Mouse (Mus musculus): ENCODE results near the gene Slc37a1.
A peak's percentile ranks its signal among the peaks of the same experiment; 100 is the strongest.

Slc37a1 gene

GRCm38 (mm10) chr17:31286492-31286891, at the start of gene Slc37a1:
TSS of gene Slc37a1 (plus strand) at chr17:31286792.
- DNase-seq (ENCODE audit: low read depth, low spot score), result no peak

GRCm38 (mm10) chr17:31238234-31239020, 48.2 kb upstream of the Slc37a1 start:
- no peak for DNase-seq (ENCODE audit: low read depth, low spot score)

- no peak for DNase-seq (ENCODE audit: low read depth, low spot score)
Measured at GRCm38 (mm10) chr17:31241156-31241555, 45.4 kb upstream of the Slc37a1 start.

GRCm38 (mm10) chr17:31242764-31243163, 43.8 kb upstream of the Slc37a1 start:
- peak; percentile 51 for DNase-seq (ENCODE audit: low read depth, low spot score)

- DNase-seq (ENCODE audit: low read depth, low spot score), result no peak
Measured at GRCm38 (mm10) chr17:31245321-31245720, 41.3 kb upstream of the Slc37a1 start.

GRCm38 (mm10) chr17:31247144-31247543, 39.4 kb upstream of the Slc37a1 start:
- DNase-seq (ENCODE audit: low read depth, low spot score), result peak; percentile 95

- DNase-seq (ENCODE audit: low read depth, low spot score), result no peak
Measured at GRCm38 (mm10) chr17:31253951-31254350, 32.6 kb upstream of the Slc37a1 start.

GRCm38 (mm10) chr17:31254463-31254931, 32.1 kb upstream of the Slc37a1 start:
- peak; percentile 93 for DNase-seq (ENCODE audit: low read depth, low spot score)

- no peak for DNase-seq (ENCODE audit: low read depth, low spot score)
Measured at GRCm38 (mm10) chr17:31257149-31257548, 29.4 kb upstream of the Slc37a1 start.

GRCm38 (mm10) chr17:31257898-31258297, 28.7 kb upstream of the Slc37a1 start:
- no peak for DNase-seq (ENCODE audit: low read depth, low spot score)

GRCm38 (mm10) chr17:31258310-31258865, 28.2 kb upstream of the Slc37a1 start:
- DNase-seq (ENCODE audit: low read depth, low spot score), result no peak

GRCm38 (mm10) chr17:31259145-31259544, 27.4 kb upstream of the Slc37a1 start:
- no peak for DNase-seq (ENCODE audit: low read depth, low spot score)

GRCm38 (mm10) chr17:31259825-31260224, 26.8 kb upstream of the Slc37a1 start:
- no peak for DNase-seq (ENCODE audit: low read depth, low spot score)

- no peak for DNase-seq (ENCODE audit: low read depth, low spot score)
Measured at GRCm38 (mm10) chr17:31260430-31260829, 26.2 kb upstream of the Slc37a1 start.

GRCm38 (mm10) chr17:31261352-31261751, 25.2 kb upstream of the Slc37a1 start:
- DNase-seq (ENCODE audit: low read depth, low spot score), result no peak

GRCm38 (mm10) chr17:31262715-31263114, 23.9 kb upstream of the Slc37a1 start:
- DNase-seq (ENCODE audit: low read depth, low spot score), result no peak

- no peak for DNase-seq (ENCODE audit: low read depth, low spot score)
Measured at GRCm38 (mm10) chr17:31263770-31264169, 22.8 kb upstream of the Slc37a1 start.

- no peak for DNase-seq (ENCODE audit: low read depth, low spot score)
Measured at GRCm38 (mm10) chr17:31264372-31264771, 22.2 kb upstream of the Slc37a1 start.

GRCm38 (mm10) chr17:31265171-31265572, 21.4 kb upstream of the Slc37a1 start:
- peak; percentile 78 for DNase-seq (ENCODE audit: low read depth, low spot score)

- DNase-seq (ENCODE audit: low read depth, low spot score), result no peak
Measured at GRCm38 (mm10) chr17:31265831-31266230, 20.8 kb upstream of the Slc37a1 start.

- no peak for DNase-seq (ENCODE audit: low read depth, low spot score)
Measured at GRCm38 (mm10) chr17:31266321-31266950, 20.2 kb upstream of the Slc37a1 start.

- DNase-seq (ENCODE audit: low read depth, low spot score), result no peak
Measured at GRCm38 (mm10) chr17:31267138-31267537, 19.5 kb upstream of the Slc37a1 start.

- DNase-seq (ENCODE audit: low read depth, low spot score), result no peak
Measured at GRCm38 (mm10) chr17:31267603-31268002, 19.0 kb upstream of the Slc37a1 start.

Data from ZHBTc4 (cell line).